Comparison of ENCODE assay signal across 22 mouse cellular contexts in the genomic region with DNA sequence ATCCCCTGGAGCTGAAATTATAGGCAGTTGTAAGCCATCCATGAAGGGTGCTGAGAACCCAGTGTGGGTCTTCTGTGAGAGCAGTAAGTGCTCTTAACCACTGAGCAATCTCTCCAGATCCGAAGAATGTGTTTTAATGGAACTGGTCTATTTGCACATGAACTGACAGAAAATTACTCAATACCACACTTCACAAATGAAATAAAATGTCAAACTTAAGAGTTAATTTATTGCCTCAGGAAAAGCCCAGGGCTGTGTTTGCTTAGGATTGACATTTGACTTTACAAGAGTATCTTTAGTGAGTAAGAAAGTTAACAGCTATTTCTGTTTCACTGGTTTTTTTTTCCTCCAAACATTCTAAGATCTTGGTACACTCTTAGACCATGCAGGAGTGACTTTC. TPM values are rescaled to one million over a fixed set of nuclear protein-coding genes. Genes with fewer than 3 reads are reported as not detected.
DNase-seq lines count a peak whose midpoint lies in the region; ATAC-seq and TF ChIP-seq lines count a peak whose summit lies in the region.
"Had no signal": no experiment of that assay in that cellular context is flagged by ENCODE, and none has a peak within 500 bp of the region (broad histone marks: within the 10 kb centered on the region; RNA-seq: fewer than 3 reads in every experiment).

No protein-coding gene starts in this region.

- H3K4me3 ChIP-seq in embryonic facial prominence, embryonic 12.5 days = no peak overlapping the region
- H3K4me3 ChIP-seq in embryonic facial prominence, embryonic 10.5 days = no peak overlapping the region
- no peak overlapping the region for H3K4me3 ChIP-seq in lung, embryonic 16.5 days (ENCODE audit: low read length)
- H3K4me3 ChIP-seq in stomach, embryonic 14.5 days (ENCODE audit: low read depth, low read length) = no peak overlapping the region
- no peak overlapping the region for H3K4me3 ChIP-seq in stomach, postnatal 0 days (ENCODE audit: low read depth, low read length)
- H3K4me3 ChIP-seq: embryonic facial prominence, embryonic 15.5 days; erythroblast, embryonic 14.5 days; forebrain, embryonic 10.5 days; gastrocnemius, adult 2 months; heart, embryonic 13.5 days had no signal

- no peak for TF ChIP-seq EP300 in stomach, postnatal 0 days (optimal IDR thresholded peaks at IDR 0.05)

- no peaks in the 10 kb centered on the region for H3K36me3 ChIP-seq in embryonic facial prominence, embryonic 12.5 days
- H3K36me3 ChIP-seq in embryonic facial prominence, embryonic 10.5 days (replicated peaks) = peaks cover 6% of the 10 kb centered on the region
- H3K36me3 ChIP-seq in lung, embryonic 16.5 days (ENCODE audit: control insufficient read depth, insufficient read depth, low read length) = no peaks in the 10 kb centered on the region
- H3K36me3 ChIP-seq in stomach, embryonic 14.5 days (ENCODE audit: control insufficient read depth, insufficient read depth, low read length) = no peaks in the 10 kb centered on the region
- H3K36me3 ChIP-seq in stomach, postnatal 0 days (ENCODE audit: control insufficient read depth, insufficient read depth, low read length) = no peaks in the 10 kb centered on the region
- H3K36me3 ChIP-seq: embryonic facial prominence, embryonic 15.5 days; forebrain, embryonic 10.5 days; heart, embryonic 13.5 days had no signal

- no peak for ATAC-seq in embryonic facial prominence, embryonic 12.5 days (ENCODE audit: insufficient number of reproducible peaks, insufficient read depth, low FRiP score, low TSS enrichment)
- peak; percentile 49; the same call in 1 of the 2 replicates for ATAC-seq in lung, embryonic 16.5 days (ENCODE audit: low read depth)
- ATAC-seq in stomach, embryonic 14.5 days (ENCODE audit: insufficient number of reproducible peaks, insufficient read depth, low FRiP score, low read depth) = no peak
- ATAC-seq in stomach, postnatal 0 days (ENCODE audit: low FRiP score, low TSS enrichment) = no peak
- ATAC-seq: activated CD4-positive, CD25-positive, alpha-beta regulatory T cell, adult 4 months; forebrain, embryonic 14.5 days; Patski had no signal

- peaks cover 54% of the 10 kb centered on the region for H3K4me1 ChIP-seq in embryonic facial prominence, embryonic 12.5 days
- H3K4me1 ChIP-seq in embryonic facial prominence, embryonic 10.5 days = peaks cover 56% of the 10 kb centered on the region
- peaks cover 39% of the 10 kb centered on the region for H3K4me1 ChIP-seq in lung, embryonic 16.5 days (replicated peaks; ENCODE audit: control insufficient read depth, insufficient read depth, low read length)
- H3K4me1 ChIP-seq in stomach, embryonic 14.5 days (ENCODE audit: control insufficient read depth, insufficient read depth, low read length) = peaks cover 48% of the 10 kb centered on the region
- H3K4me1 ChIP-seq in stomach, postnatal 0 days (replicated peaks; ENCODE audit: control insufficient read depth, insufficient read depth) = peaks cover 8% of the 10 kb centered on the region; the same call in 1 of the 2 replicates

- no peak overlapping the region for H3K27ac ChIP-seq in embryonic facial prominence, embryonic 12.5 days
- no peak overlapping the region for H3K27ac ChIP-seq in embryonic facial prominence, embryonic 10.5 days (replicated peaks)
- peak overlapping the region; percentile 68 for H3K27ac ChIP-seq in lung, embryonic 16.5 days (ENCODE audit: low read length)
- peak overlapping the region; percentile 41; the same call in 1 of the 2 replicates for H3K27ac ChIP-seq in stomach, embryonic 14.5 days (ENCODE audit: low read length)
- no peak overlapping the region for H3K27ac ChIP-seq in stomach, postnatal 0 days (replicated peaks)
- H3K27ac ChIP-seq: forebrain, embryonic 10.5 days; gastrocnemius, adult 2 months; heart, embryonic 13.5 days had no signal

- no peaks in the 10 kb centered on the region for H3K27me3 ChIP-seq in embryonic facial prominence, embryonic 12.5 days
- H3K27me3 ChIP-seq in embryonic facial prominence, embryonic 10.5 days (replicated peaks; ENCODE audit: low read depth, poor library complexity, severe bottlenecking) = no peaks in the 10 kb centered on the region
- H3K27me3 ChIP-seq in lung, embryonic 16.5 days (ENCODE audit: control insufficient read depth, insufficient read depth, low read depth, low read length) = no peaks in the 10 kb centered on the region
- H3K27me3 ChIP-seq in stomach, embryonic 14.5 days (ENCODE audit: control insufficient read depth, insufficient read depth, low read length) = no peaks in the 10 kb centered on the region
- no peaks in the 10 kb centered on the region for H3K27me3 ChIP-seq in stomach, postnatal 0 days (ENCODE audit: control insufficient read depth, insufficient read depth, low read length)
- H3K27me3 ChIP-seq: embryonic facial prominence, embryonic 15.5 days; heart, embryonic 13.5 days; Patski had no signal

- TF ChIP-seq CTCF in stomach, postnatal 0 days (IDR thresholded peaks at IDR 0.05; ENCODE audit: low read depth) = no peak

- peak overlapping the region; percentile 17; the same call in 1 of the 2 replicates for H3K4me2 ChIP-seq in embryonic facial prominence, embryonic 12.5 days (replicated peaks)
- no peak overlapping the region for H3K4me2 ChIP-seq in lung, embryonic 16.5 days (ENCODE audit: low read depth, low read length)
- H3K4me2 ChIP-seq in stomach, embryonic 14.5 days (replicated peaks; ENCODE audit: low read depth, low read length) = no peak overlapping the region
- no peak overlapping the region for H3K4me2 ChIP-seq in stomach, postnatal 0 days (replicated peaks; ENCODE audit: low read depth)
- H3K4me2 ChIP-seq: heart, embryonic 13.5 days had no signal

- no peak overlapping the region for H3K9ac ChIP-seq in embryonic facial prominence, embryonic 12.5 days
- no peak overlapping the region for H3K9ac ChIP-seq in lung, embryonic 16.5 days (ENCODE audit: low read length)
- no peak overlapping the region for H3K9ac ChIP-seq in stomach, embryonic 14.5 days (replicated peaks; ENCODE audit: low read depth, low read length)
- no peak overlapping the region for H3K9ac ChIP-seq in stomach, postnatal 0 days (ENCODE audit: low read length)
- H3K9ac ChIP-seq: embryonic facial prominence, embryonic 15.5 days; heart, embryonic 13.5 days had no signal

- DNase-seq in embryonic facial prominence, embryonic 10.5 days (ENCODE audit: low spot score) = no peak
- no peak for DNase-seq in lung, postnatal 14 days
- no peak for DNase-seq in stomach, postnatal 0 days (ENCODE audit: low spot score)
- no peak for DNase-seq in urinary bladder, postnatal 25 days (ENCODE audit: low spot score)
- DNase-seq: adrenal gland, postnatal 14 days; cerebellum, adult 11-12 months; cerebellum, adult 9-10 months; cerebellum, postnatal 25 days; gastrocnemius, adult 2 months; gastrocnemius, postnatal 25 days; heart, adult 11 months; heart, postnatal 36 days had no signal

- WGBS in embryonic facial prominence, embryonic 12.5 days = 68% methylated on average over 1 of the region's 1 CpGs
- 70% methylated on average over 1 of the region's 1 CpGs for WGBS in embryonic facial prominence, embryonic 10.5 days
- WGBS in lung, embryonic 16.5 days = 38% methylated on average over 1 of the region's 1 CpGs
- WGBS in stomach, embryonic 14.5 days = 32% methylated on average over 1 of the region's 1 CpGs
- WGBS in stomach, postnatal 0 days = 25% methylated on average over 1 of the region's 1 CpGs

- no peaks in the 10 kb centered on the region for H3K9me3 ChIP-seq in embryonic facial prominence, embryonic 12.5 days
- H3K9me3 ChIP-seq in embryonic facial prominence, embryonic 10.5 days = no peaks in the 10 kb centered on the region
- no peaks in the 10 kb centered on the region for H3K9me3 ChIP-seq in lung, embryonic 16.5 days (ENCODE audit: control insufficient read depth, low read length)
- no peaks in the 10 kb centered on the region for H3K9me3 ChIP-seq in stomach, embryonic 14.5 days (ENCODE audit: control insufficient read depth, low read depth, low read length)
- H3K9me3 ChIP-seq in stomach, postnatal 0 days (ENCODE audit: control insufficient read depth, low read length) = no peaks in the 10 kb centered on the region
- H3K9me3 ChIP-seq: embryonic facial prominence, embryonic 15.5 days; forebrain, embryonic 10.5 days; heart, embryonic 13.5 days had no signal

RNA-seq across cellular contexts. Expression of a gene that starts 23.7 kb away (rescaled TPM):
- 50.6 and 54.3 TPM in 2 replicates for polyA plus RNA-seq in embryonic facial prominence, embryonic 12.5 days (2016; fragmentation: Nextera tagmentation; extraction: Ambion mirVana)
- 30.8 and 33.4 TPM in 2 replicates for polyA plus RNA-seq in embryonic facial prominence, embryonic 10.5 days (2016; fragmentation: Nextera tagmentation; extraction: Ambion mirVana)
- 19.0 and 19.4 TPM in 2 replicates for polyA plus RNA-seq in lung, embryonic 16.5 days (2015; fragmentation: Nextera tagmentation; extraction: Ambion mirVana)
- polyA plus RNA-seq in stomach, embryonic 14.5 days (2014; fragmentation: Nextera tagmentation; extraction: Ambion mirVana) = 37.9 and 40.8 TPM in 2 replicates
- polyA plus RNA-seq in stomach, postnatal 0 days (2015; fragmentation: Nextera tagmentation; extraction: Ambion mirVana) = 30.0 and 33.2 TPM in 2 replicates

Comparison
In these comparisons a context has a peak if more than half of its experiments do, and no peak if none do; other contexts are left out.
1. H3K27ac ChIP-seq: peak in lung, embryonic 16.5 days (single experiment) and stomach, embryonic 14.5 days (single experiment); none in embryonic facial prominence, embryonic 12.5 days (single experiment), embryonic facial prominence, embryonic 10.5 days (single experiment) and stomach, postnatal 0 days (single experiment).